Mouse (Mus musculus): ENCODE results near the gene Rbm12.
"Not testable (repeated sequence)": the region's sequence is repeated elsewhere in the genome, so short reads cannot be mapped to it uniquely, and the experiment has no call there.

Rbm12 gene

GRCm38 (mm10) chr2:156111358-156112079 lies at the start of gene Rbm12, which contains the start of gene Cpne1:
Rbm12 (minus strand) TSS chr2:156111978.
Cpne1 (minus strand) TSS chr2:156111965.
- DNase-seq, result peak; percentile 88 to 91

DNA sequence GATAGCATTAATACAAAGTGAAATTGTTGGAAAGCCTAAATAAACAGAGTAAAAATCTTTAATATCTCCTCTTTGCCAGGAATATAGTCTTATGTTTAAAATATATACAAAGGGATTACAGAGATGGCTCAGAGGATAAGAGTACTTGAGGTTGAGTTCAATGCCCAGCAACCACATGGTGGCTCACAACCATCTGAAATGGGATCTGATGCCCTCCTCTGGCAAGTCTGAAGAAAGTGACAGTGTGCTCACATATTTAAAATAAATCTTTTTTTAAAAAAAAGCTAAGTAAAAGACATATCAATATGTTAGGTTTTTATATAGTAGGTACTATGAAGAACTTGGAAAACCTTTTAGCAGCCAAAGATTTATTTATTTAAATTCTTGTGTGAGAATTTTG lies 39.8 kb upstream of the Rbm12 start:
- DNase-seq, result no peak

GRCm38 (mm10) chr2:156147316-156147915 lies 35.6 kb upstream of the Rbm12 start:
- no peak for DNase-seq

GRCm38 (mm10) chr2:156146272-156146989 lies 34.7 kb upstream of the Rbm12 start:
- no peak for DNase-seq

- DNase-seq, result no peak
Measured at GRCm38 (mm10) chr2:156145486-156146130, 33.8 kb upstream of the Rbm12 start.

- DNase-seq, result peak; percentile 90 to 93
Measured at GRCm38 (mm10) chr2:156143953-156144724, 32.4 kb upstream of the Rbm12 start, which contains the start of the genes Romo1 and Nfs1. Romo1 (plus strand) TSS chr2:156144039. Nfs1 (minus strand) TSS chr2:156144186.

GRCm38 (mm10) chr2:156143367-156143766 lies 31.6 kb upstream of the Rbm12 start:
- DNase-seq, result no peak

DNA sequence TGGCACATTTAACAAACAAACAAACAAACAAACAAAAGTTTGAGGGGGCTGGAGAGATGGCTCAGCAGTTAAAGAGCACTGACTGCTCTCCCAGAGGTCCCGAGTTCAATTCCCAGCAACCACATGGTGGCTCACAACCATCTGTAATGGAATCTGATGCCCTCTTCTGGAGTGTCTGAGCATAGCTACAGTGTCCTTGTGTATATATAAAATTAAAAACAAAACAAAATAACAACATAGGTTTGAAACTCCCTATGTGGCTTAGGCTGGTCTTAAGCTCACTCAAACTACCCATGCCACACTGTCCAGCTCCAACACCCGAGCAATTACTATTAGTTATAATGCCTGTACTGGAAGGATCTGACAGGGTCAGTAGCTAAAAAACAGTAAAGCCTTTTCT lies 31.0 kb upstream of the Rbm12 start:
- DNase-seq, result no peak

GRCm38 (mm10) chr2:156135695-156136094 lies 23.9 kb upstream of the Rbm12 start:
- DNase-seq, result no peak

DNA sequence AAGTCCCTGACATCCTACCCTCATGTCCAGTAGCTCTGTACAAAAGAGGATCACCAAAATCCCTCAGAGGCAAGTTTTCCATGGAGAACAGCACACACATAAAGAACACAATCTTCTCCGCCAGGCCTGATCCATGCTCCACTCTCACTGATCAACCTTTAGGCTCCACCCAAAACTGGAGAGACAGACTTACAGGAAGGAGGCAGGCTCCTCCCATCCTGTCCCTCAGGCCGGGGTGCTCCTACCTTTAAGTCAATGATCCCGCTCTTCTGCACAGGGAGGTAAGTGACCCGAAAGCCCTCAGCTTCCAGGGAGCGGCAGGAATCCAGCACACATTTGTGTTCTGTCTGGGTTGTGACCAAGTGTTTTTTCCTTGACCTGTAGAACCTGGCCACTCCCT lies 22.4 kb upstream of the Rbm12 start:
- no peak for DNase-seq

DNA sequence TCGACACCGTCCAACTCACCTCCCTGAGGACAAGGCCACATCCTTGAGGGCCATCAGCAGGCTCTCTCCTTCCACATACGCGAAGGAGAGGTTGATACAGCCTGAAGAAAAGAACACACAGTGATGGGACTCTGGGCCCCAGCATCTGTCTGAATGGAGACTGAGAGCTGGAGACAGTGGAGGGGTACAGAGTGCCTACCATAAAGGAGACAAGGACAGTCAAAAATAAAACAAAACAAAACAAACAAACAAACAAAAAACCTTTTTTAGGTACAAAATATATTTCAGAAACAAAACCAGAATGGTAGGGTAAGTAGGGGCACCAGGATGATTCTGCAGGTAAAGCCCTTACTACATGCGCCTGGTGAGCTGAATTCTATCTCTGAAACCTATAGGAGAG lies 15.2 kb upstream of the Rbm12 start, which contains the start of gene Gm28036:
Gene Gm28036 (minus strand): TSS at position 101 of the 400 bp plus-strand sequence.
- DNase-seq, result no peak

DNA sequence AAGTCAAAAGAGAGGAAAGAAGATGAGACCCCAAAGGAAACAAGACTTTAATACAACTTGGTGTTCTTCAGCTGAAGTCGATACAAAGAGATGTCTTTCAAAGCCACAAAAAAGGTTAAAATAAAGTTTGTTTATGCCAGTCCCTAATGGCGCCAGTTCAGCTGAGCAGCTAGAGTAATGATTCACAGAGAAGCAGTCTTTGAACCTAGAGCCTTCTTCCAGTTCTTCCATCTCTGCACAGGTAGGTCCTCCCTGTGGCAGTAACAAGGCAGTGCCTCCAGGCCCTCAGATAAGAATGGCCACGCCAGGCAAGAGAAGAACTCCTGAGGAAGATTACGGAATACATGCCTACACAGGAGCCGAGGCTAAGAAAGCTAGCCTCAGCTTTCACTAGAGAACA lies 12.0 kb upstream of the Rbm12 start:
- DNase-seq, result no peak

DNA sequence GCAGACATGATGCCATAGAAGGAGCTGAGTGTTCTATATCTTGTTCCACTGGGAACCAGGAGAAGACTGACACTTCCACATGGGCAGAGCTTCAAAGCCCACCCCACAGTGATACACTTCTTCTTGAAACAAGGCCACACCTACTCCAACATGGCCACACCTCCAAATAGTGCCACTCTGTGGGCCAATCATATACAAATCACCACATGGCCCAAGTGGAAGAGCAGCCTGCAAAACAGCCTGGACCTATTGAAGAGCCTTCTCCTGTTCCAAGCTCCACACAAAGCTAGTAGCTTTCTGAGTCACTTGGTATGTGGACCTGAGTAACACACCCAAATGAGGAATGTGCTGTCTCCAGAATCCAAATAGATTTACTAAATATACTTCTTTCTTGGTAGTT lies 7.8 kb upstream of the Rbm12 start:
- DNase-seq, result no peak

GRCm38 (mm10) chr2:156112080-156112423 lies 274 bp upstream of the Rbm12 start:
- DNase-seq, result not testable (repeated sequence)

GRCm38 (mm10) chr2:156110627-156111357 lies 986 bp downstream of the Rbm12 start:
- no peak for DNase-seq

GRCm38 (mm10) chr2:156091926-156092325 lies 19.9 kb downstream of the Rbm12 start:
- peak in 1 of 2 experiments; percentile 12 for DNase-seq

DNA sequence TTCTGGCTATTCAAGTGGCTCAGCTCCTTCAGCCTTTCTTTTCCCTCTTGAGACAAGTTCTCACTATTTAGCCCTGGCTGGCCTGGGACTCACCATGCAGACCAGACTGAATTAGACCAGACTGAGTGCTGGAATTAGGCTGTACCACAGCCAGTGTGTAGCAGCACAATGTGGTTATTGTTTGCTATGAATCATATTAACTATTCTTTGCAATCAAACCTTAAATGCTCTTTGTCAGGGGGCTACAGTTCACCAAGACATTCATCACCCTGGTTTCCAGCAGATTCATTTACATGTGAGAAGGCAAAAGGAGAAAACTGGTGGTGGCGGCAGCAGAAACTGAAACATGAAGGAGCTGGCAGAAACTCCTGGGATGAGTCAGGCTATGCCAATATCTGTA lies 22.0 kb downstream of the Rbm12 start:
- no peak for DNase-seq

DNA sequence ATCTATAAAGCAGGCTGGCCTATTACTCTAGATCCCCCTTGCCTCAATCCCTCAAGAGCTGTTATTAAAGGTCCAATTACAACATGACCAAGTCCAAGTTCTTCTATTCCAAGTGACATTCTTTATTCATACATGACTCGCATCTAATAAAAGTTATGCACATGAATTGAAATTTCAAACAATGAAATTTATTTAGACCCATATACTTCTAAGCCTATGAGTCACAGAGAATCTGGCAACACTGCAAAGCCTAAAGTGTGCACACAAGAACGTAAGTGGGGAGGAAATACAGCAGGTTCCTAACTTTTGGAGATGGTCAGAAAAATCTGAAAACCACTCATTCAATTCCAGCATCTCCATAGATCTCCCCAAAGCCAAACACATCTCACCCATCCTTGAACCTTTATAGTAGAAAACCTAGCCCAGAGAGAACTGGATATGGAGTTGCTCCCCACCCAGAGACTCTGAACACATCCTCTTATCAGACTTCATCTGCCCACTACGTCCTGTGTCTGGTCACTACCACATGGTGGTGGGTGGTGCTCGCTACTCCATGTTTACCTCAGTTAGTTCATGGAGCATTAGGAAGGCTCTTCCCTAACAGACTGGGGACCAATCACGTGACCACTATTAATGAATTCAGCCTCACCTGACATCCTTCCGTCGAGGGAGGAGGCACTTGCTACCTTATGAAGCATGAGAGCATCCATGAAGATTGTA lies 24.2 kb downstream of the Rbm12 start:
- DNase-seq, result no peak

GRCm38 (mm10) chr2:156084541-156084940 lies 27.2 kb downstream of the Rbm12 start:
- DNase-seq, result no peak

GRCm38 (mm10) chr2:156080391-156080790 lies 31.4 kb downstream of the Rbm12 start:
- DNase-seq, result no peak

- DNase-seq, result no peak
Measured at GRCm38 (mm10) chr2:156079674-156080073, 32.1 kb downstream of the Rbm12 start.
